Mouse (Mus musculus) stomach, postnatal 0 days (tissue): ENCODE measurements around the gene Msrb3. TPM values are rescaled to one million over a fixed set of nuclear protein-coding genes. Genes with fewer than 3 reads are reported as not detected.

ENCODE experiments used
- ATAC-seq: fragments of 200-750 bp; cut with Nextera tagmentation; 2 replicates; pipeline ENCODE4 v1.8.0; 2017; ENCODE audit not compliant: low FRiP score, low TSS enrichment
- DNase-seq: peaks from one replicate; pipeline ENCODE4 v3.0.0-alpha.2; 2016; ENCODE audit warnings: low spot score
- H3K27ac ChIP-seq: fragments of 300-500 bp; sonication (generic); replicated peaks from 2 replicates; pipeline ENCODE4 v1.5.1; 2014; ENCODE audit warnings: mild to moderate bottlenecking, control low read depth
- H3K27me3 ChIP-seq: fragments of 300-500 bp; sonication (generic); 2 replicates; pipeline ENCODE4 v1.6.1; 2014; ENCODE audit warnings: low read length; ENCODE audit not compliant: control insufficient read depth, insufficient read depth
- H3K36me3 ChIP-seq: fragments of 300-500 bp; sonication (generic); 2 replicates; pipeline ENCODE4 v1.6.1; 2014; ENCODE audit warnings: low read length, mixed read lengths; ENCODE audit not compliant: control insufficient read depth, insufficient read depth
- H3K4me1 ChIP-seq: fragments of 300-500 bp; sonication (generic); replicated peaks from 2 replicates; pipeline ENCODE4 v1.6.1; 2014; ENCODE audit warnings: antibody characterized with exemption; ENCODE audit not compliant: control insufficient read depth, insufficient read depth
- H3K4me2 ChIP-seq: fragments of 300-500 bp; sonication (generic); replicated peaks from 2 replicates; pipeline ENCODE4 v1.6.1; 2014; ENCODE audit warnings: low read depth, mild to moderate bottlenecking, control low read depth, moderate library complexity
- H3K4me3 ChIP-seq: fragments of 300-500 bp; sonication (generic); 2 replicates; pipeline ENCODE4 v1.5.1; 2014; ENCODE audit warnings: low read depth, low read length, control low read depth
- H3K9ac ChIP-seq: fragments of 300-500 bp; sonication (generic); 2 replicates; pipeline ENCODE4 v1.6.1; 2014; ENCODE audit warnings: mild to moderate bottlenecking, low read length, control low read depth, mixed read lengths
- H3K9me3 ChIP-seq: fragments of 300-500 bp; sonication (generic); 2 replicates; pipeline ENCODE4 v1.6.1; 2016; ENCODE audit warnings: low read length; ENCODE audit not compliant: control insufficient read depth
- CTCF ChIP-seq: IDR thresholded peaks from 2 replicates; pipeline ENCODE4 v1.5.1; 2016; ENCODE audit warnings: antibody characterized with exemption, low read depth, mild to moderate bottlenecking, moderate library complexity
- EP300 ChIP-seq: optimal IDR thresholded peaks from 2 replicates; pipeline ENCODE3; 2016; ENCODE audit warnings: antibody characterized with exemption
- WGBS: fragments of 180-500 bp; shearing (Covaris S2); extraction: QIAGEN DNeasy Blood & Tissue Kit; methylation state at CpG from one replicate; pipeline ENCODE4 v1.1.7; 2014; 5-methylcytosine and 5-hydroxymethylcytosine counted together
- polyA plus RNA-seq: library from polyadenylated mRNA; unstranded; fragments of >200 nt; fragmentation: Nextera tagmentation; extraction: Ambion mirVana; gene quantifications from 2 replicates; pipeline ENCODE4 v1.2.1, GENCODE M21; 2015

Gene Msrb3
- polyA plus RNA-seq, 1 experiment from 2014 or later, result 23.2 TPM

- ATAC-seq (no peak), DNase-seq (no peak)
- Histone ChIP-seq H3K27ac (no peak overlapping the region), H3K4me1 (no peaks in the 10 kb centered on the region), H3K27me3 (no peaks in the 10 kb centered on the region), H3K4me2 (no peak overlapping the region), H3K36me3 (no peaks in the 10 kb centered on the region), H3K9me3 (no peaks in the 10 kb centered on the region), H3K9ac (no peak overlapping the region), H3K4me3 (no peak overlapping the region)
- 64% methylated on average over 4 of the region's 4 CpGs for WGBS
- no peak for TF ChIP-seq EP300
- TF ChIP-seq CTCF, result no peak
These were observed 123.5 kb downstream of the Msrb3 start for GRCm38 (mm10) chr10:120775361-120775760.

- 81% methylated on average over 3 of the region's 3 CpGs for WGBS
- no peak overlapping the region for H3K9ac ChIP-seq
- ATAC-seq (no peak), DNase-seq (no peak)
- no peak for TF ChIP-seq EP300
- no peak for TF ChIP-seq CTCF
- H3K27me3 ChIP-seq, result no peaks in the 10 kb centered on the region
- no peak overlapping the region for H3K4me3 ChIP-seq
- no peak overlapping the region for H3K4me2 ChIP-seq
- H3K27ac ChIP-seq, result no peak overlapping the region
- H3K36me3 ChIP-seq, result no peaks in the 10 kb centered on the region
- no peaks in the 10 kb centered on the region for H3K4me1 ChIP-seq
- H3K9me3 ChIP-seq, result no peaks in the 10 kb centered on the region
These were observed 131.5 kb downstream of the Msrb3 start for GRCm38 (mm10) chr10:120767418-120767817.

- Histone ChIP-seq H3K9me3 (no peaks in the 10 kb centered on the region), H3K27ac (no peak overlapping the region), H3K4me1 (no peaks in the 10 kb centered on the region), H3K4me2 (no peak overlapping the region), H3K4me3 (no peak overlapping the region), H3K27me3 (no peaks in the 10 kb centered on the region), H3K9ac (no peak overlapping the region), H3K36me3 (no peaks in the 10 kb centered on the region)
- TF ChIP-seq CTCF (no peak), EP300 (no peak)
- DNase-seq (peak; percentile 52), ATAC-seq (peak; percentile 34; the same call in 1 of the 2 replicates)
- 76% methylated on average over 11 of the region's 11 CpGs for WGBS
These were observed 133.5 kb downstream of the Msrb3 start for GRCm38 (mm10) chr10:120765398-120765797.

- DNase-seq (peak; percentile 33), ATAC-seq (peak; percentile 83)
- no peaks in the 10 kb centered on the region for H3K36me3 ChIP-seq
- H3K4me1 ChIP-seq, result no peaks in the 10 kb centered on the region
- TF ChIP-seq CTCF (no peak), EP300 (no peak)
- no peak overlapping the region for H3K4me2 ChIP-seq
- H3K9me3 ChIP-seq, result no peaks in the 10 kb centered on the region
- H3K9ac ChIP-seq, result no peak overlapping the region
- 29% methylated on average over 13 of the region's 13 CpGs for WGBS
- no peak overlapping the region for H3K27ac ChIP-seq
- H3K4me3 ChIP-seq, result no peak overlapping the region
- no peaks in the 10 kb centered on the region for H3K27me3 ChIP-seq
These were observed 135.0 kb downstream of the Msrb3 start for GRCm38 (mm10) chr10:120763656-120764466.

- WGBS, result 91% methylated on average over 12 of the region's 12 CpGs
- H3K27ac ChIP-seq, result no peak overlapping the region
These were observed 135.9 kb downstream of the Msrb3 start for GRCm38 (mm10) chr10:120762958-120763357.

GRCm38 (mm10) chr10:120760679-120761078, 138.2 kb downstream of the Msrb3 start:
- WGBS, result 82% methylated on average over 12 of the region's 12 CpGs
- Histone ChIP-seq H3K27ac (no peak overlapping the region), H3K4me1 (no peaks in the 10 kb centered on the region), H3K9ac (no peak overlapping the region), H3K4me2 (no peak overlapping the region), H3K9me3 (no peaks in the 10 kb centered on the region), H3K4me3 (no peak overlapping the region), H3K36me3 (no peaks in the 10 kb centered on the region), H3K27me3 (no peaks in the 10 kb centered on the region)
- no peak for DNase-seq
- no peak for ATAC-seq
- TF ChIP-seq CTCF (no peak), EP300 (no peak)

More at GRCm38 (mm10) chr10:120762958-120763357, 135.9 kb downstream of the Msrb3 start:
- Histone ChIP-seq H3K4me2 (no peak overlapping the region), H3K9ac (no peak overlapping the region), H3K4me3 (no peak overlapping the region), H3K9me3 (no peaks in the 10 kb centered on the region), H3K36me3 (no peaks in the 10 kb centered on the region), H3K27me3 (no peaks in the 10 kb centered on the region), H3K4me1 (no peaks in the 10 kb centered on the region)
- DNase-seq (no peak), ATAC-seq (no peak)
- no peak for TF ChIP-seq CTCF
- TF ChIP-seq EP300, result no peak
